Mouse (Mus musculus): ENCODE measurements around the gene Col5a3. TPM values are rescaled to one million over a fixed set of nuclear protein-coding genes. Genes with fewer than 3 reads are reported as not detected.

Gene Col5a3
- polyA plus RNA-seq, 1 experiment from 2014 or later: 1.2 TPM

- Histone ChIP-seq H3K4me3 (ENCODE audit: low read depth, low read length) (no peak overlapping the region), H3K4me1 (replicated peaks; ENCODE audit: control insufficient read depth, insufficient read depth, low read length) (no peaks in the 10 kb centered on the region), H3K27ac (ENCODE audit: low read depth, low read length) (no peak overlapping the region), H3K4me2 (replicated peaks; ENCODE audit: low read depth) (no peak overlapping the region), H3K36me3 (ENCODE audit: control insufficient read depth, insufficient read depth) (no peaks in the 10 kb centered on the region), H3K9me3 (ENCODE audit: control insufficient read depth) (no peaks in the 10 kb centered on the region), H3K9ac (ENCODE audit: low read depth, low read length) (no peak overlapping the region), H3K27me3 (replicated peaks; ENCODE audit: control insufficient read depth, insufficient read depth, low read length) (peaks cover 38% of the 10 kb centered on the region)
- 59% methylated on average over 3 of the region's 3 CpGs for WGBS
- TF ChIP-seq CTCF (IDR thresholded peaks at IDR 0.05; ENCODE audit: low read depth): no peak
- ATAC-seq: no peak
Observed at GRCm38 (mm10) chr9:20748540-20748939, 66.3 kb downstream of the Col5a3 start.

- Histone ChIP-seq H3K27me3 (replicated peaks; ENCODE audit: control insufficient read depth, insufficient read depth, low read length) (peaks cover 38% of the 10 kb centered on the region), H3K4me2 (replicated peaks; ENCODE audit: low read depth) (no peak overlapping the region), H3K9me3 (ENCODE audit: control insufficient read depth) (no peaks in the 10 kb centered on the region), H3K4me1 (replicated peaks; ENCODE audit: control insufficient read depth, insufficient read depth, low read length) (no peaks in the 10 kb centered on the region), H3K36me3 (ENCODE audit: control insufficient read depth, insufficient read depth) (no peaks in the 10 kb centered on the region), H3K4me3 (ENCODE audit: low read depth, low read length) (no peak overlapping the region), H3K9ac (ENCODE audit: low read depth, low read length) (no peak overlapping the region), H3K27ac (ENCODE audit: low read depth, low read length) (no peak overlapping the region)
- WGBS: 22% methylated on average over 3 of the region's 3 CpGs
- ATAC-seq: no peak
- no peak for TF ChIP-seq CTCF (IDR thresholded peaks at IDR 0.05; ENCODE audit: low read depth)
Observed at GRCm38 (mm10) chr9:20747682-20748081, 67.2 kb downstream of the Col5a3 start.

- H3K9me3 ChIP-seq (ENCODE audit: control insufficient read depth): no peaks in the 10 kb centered on the region
- ATAC-seq: peak; percentile 20; the same call in 1 of the 2 replicates
- H3K4me3 ChIP-seq (ENCODE audit: low read depth, low read length): peak within 1 kb of the TSS; percentile 36
- TF ChIP-seq CTCF (IDR thresholded peaks at IDR 0.05; ENCODE audit: low read depth): no peak
- H3K36me3 ChIP-seq (ENCODE audit: control insufficient read depth, insufficient read depth): no peaks in the 10 kb centered on the region
- H3K27ac ChIP-seq (ENCODE audit: low read depth, low read length): no peak within 1 kb of the TSS
- H3K4me2 ChIP-seq (replicated peaks; ENCODE audit: low read depth): peak within 1 kb of the TSS; percentile 70
- H3K9ac ChIP-seq (ENCODE audit: low read depth, low read length): peak within 1 kb of the TSS; percentile 26; the same call in 1 of the 2 replicates
- H3K27me3 ChIP-seq (replicated peaks; ENCODE audit: control insufficient read depth, insufficient read depth, low read length): peaks cover 38% of the 10 kb centered on the region
- under 1% methylated on average over 38 of the region's 50 CpGs for WGBS
- H3K4me1 ChIP-seq (replicated peaks; ENCODE audit: control insufficient read depth, insufficient read depth, low read length): no peaks in the 10 kb centered on the region
Observed at GRCm38 (mm10) chr9:20746017-20746660, 68.7 kb downstream of the Col5a3 start, which contains the start of gene Olfm2. Gene Olfm2 (minus strand): TSS chr9:20746349.

GRCm38 (mm10) chr9:20745129-20745966 lies 69.5 kb downstream of the Col5a3 start:
- WGBS: 11% methylated on average over 17 of the region's 17 CpGs
- no peak overlapping the region for H3K9ac ChIP-seq (ENCODE audit: low read depth, low read length)
- peak overlapping the region; percentile 70 for H3K4me2 ChIP-seq (replicated peaks; ENCODE audit: low read depth)
- H3K4me1 ChIP-seq (replicated peaks; ENCODE audit: control insufficient read depth, insufficient read depth, low read length): no peaks in the 10 kb centered on the region
- no peaks in the 10 kb centered on the region for H3K36me3 ChIP-seq (ENCODE audit: control insufficient read depth, insufficient read depth)
- no peaks in the 10 kb centered on the region for H3K9me3 ChIP-seq (ENCODE audit: control insufficient read depth)
- TF ChIP-seq CTCF (IDR thresholded peaks at IDR 0.05; ENCODE audit: low read depth): no peak
- peaks cover 38% of the 10 kb centered on the region for H3K27me3 ChIP-seq (replicated peaks; ENCODE audit: control insufficient read depth, insufficient read depth, low read length)
- H3K27ac ChIP-seq (ENCODE audit: low read depth, low read length): no peak overlapping the region
- peak overlapping the region; percentile 36 for H3K4me3 ChIP-seq (ENCODE audit: low read depth, low read length)
- 0 out of 2 replicates have a peak, but pooled peaks have one; percentile 13 for ATAC-seq

- H3K36me3 ChIP-seq (ENCODE audit: control insufficient read depth, insufficient read depth): no peaks in the 10 kb centered on the region
- H3K4me2 ChIP-seq (replicated peaks; ENCODE audit: low read depth): no peak overlapping the region
- no peaks in the 10 kb centered on the region for H3K9me3 ChIP-seq (ENCODE audit: control insufficient read depth)
- H3K27ac ChIP-seq (ENCODE audit: low read depth, low read length): no peak overlapping the region
- H3K4me1 ChIP-seq (replicated peaks; ENCODE audit: control insufficient read depth, insufficient read depth, low read length): no peaks in the 10 kb centered on the region
- peak; percentile 76 for TF ChIP-seq CTCF (IDR thresholded peaks at IDR 0.05; ENCODE audit: low read depth)
- no peak overlapping the region for H3K9ac ChIP-seq (ENCODE audit: low read depth, low read length)
- 17% methylated on average over 22 of the region's 22 CpGs for whole genome bisulfite sequencing
- no peak overlapping the region for H3K4me3 ChIP-seq (ENCODE audit: low read depth, low read length)
- no peak for ATAC-seq
- H3K27me3 ChIP-seq (replicated peaks; ENCODE audit: control insufficient read depth, insufficient read depth, low read length): peaks cover 38% of the 10 kb centered on the region
Observed at GRCm38 (mm10) chr9:20743946-20744738, 70.7 kb downstream of the Col5a3 start.

- no peaks in the 10 kb centered on the region for H3K4me1 ChIP-seq (replicated peaks; ENCODE audit: control insufficient read depth, insufficient read depth, low read length)
- peaks cover 16% of the 10 kb centered on the region for H3K27me3 ChIP-seq (replicated peaks; ENCODE audit: control insufficient read depth, insufficient read depth, low read length)
- WGBS: 1% methylated on average over 12 of the region's 12 CpGs
- TF ChIP-seq CTCF (IDR thresholded peaks at IDR 0.05; ENCODE audit: low read depth): peak; percentile 98
- no peaks in the 10 kb centered on the region for H3K9me3 ChIP-seq (ENCODE audit: control insufficient read depth)
- peak overlapping the region; percentile 52 for H3K4me2 ChIP-seq (replicated peaks; ENCODE audit: low read depth)
- ATAC-seq: peak; percentile 80
- no peak overlapping the region for H3K27ac ChIP-seq (ENCODE audit: low read depth, low read length)
- peak overlapping the region; percentile 9; the same call in 1 of the 2 replicates for H3K4me3 ChIP-seq (ENCODE audit: low read depth, low read length)
- no peak overlapping the region for H3K9ac ChIP-seq (ENCODE audit: low read depth, low read length)
- no peaks in the 10 kb centered on the region for H3K36me3 ChIP-seq (ENCODE audit: control insufficient read depth, insufficient read depth)
Observed at GRCm38 (mm10) chr9:20740407-20740806, 74.5 kb downstream of the Col5a3 start.

All from intestine, postnatal 0 days (tissue).